In the genomic region with DNA sequence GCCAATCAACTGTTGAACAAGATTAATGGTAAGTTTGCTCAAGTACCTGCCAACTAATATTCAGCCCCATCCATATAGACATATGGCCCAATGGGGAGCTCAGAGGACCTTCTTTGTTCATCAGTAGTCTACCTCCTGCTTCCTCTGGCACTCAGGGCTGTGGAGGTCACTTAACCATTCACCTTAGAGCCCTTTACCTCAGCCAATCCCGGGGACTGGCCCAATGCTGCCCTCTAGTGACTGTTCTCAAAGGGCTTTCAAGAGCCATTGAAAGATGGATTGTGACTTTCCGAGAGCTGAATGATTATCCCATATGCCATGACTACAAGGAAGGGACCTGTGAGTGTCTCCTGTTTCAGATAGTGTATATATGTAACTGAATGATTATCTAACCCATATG, we compare ENCODE assay signal across 9 mouse cellular contexts. TPM values are rescaled to one million over a fixed set of nuclear protein-coding genes. Genes with fewer than 3 reads are reported as not detected.
DNase-seq lines count a peak whose midpoint lies in the region; ATAC-seq and TF ChIP-seq lines count a peak whose summit lies in the region.
"Had no signal": no experiment of that assay in that cellular context is flagged by ENCODE, and none has a peak within 500 bp of the region (broad histone marks: within the 10 kb centered on the region; RNA-seq: fewer than 3 reads in every experiment).

No protein-coding gene starts in this region.

- ATAC-seq in granulocyte monocyte progenitor cell, adult 5-6 weeks (replicated peaks; ENCODE audit: poor library complexity, severe bottlenecking) = peak; percentile 80

- no peaks in the 10 kb centered on the region for H3K27me3 ChIP-seq in kidney, adult 2 months (replicated peaks; ENCODE audit: control insufficient read depth, insufficient read depth, low read length)
- no peaks in the 10 kb centered on the region for H3K27me3 ChIP-seq in E14TG2a.4 (ENCODE audit: insufficient read depth, low read length)
- H3K27me3 ChIP-seq: liver, embryonic 15.5 days had no signal

- H3K36me3 ChIP-seq in kidney, adult 2 months (ENCODE audit: control insufficient read depth, insufficient read depth, low read length) = peaks cover 17% of the 10 kb centered on the region
- H3K36me3 ChIP-seq in E14TG2a.4 (ENCODE audit: insufficient read depth, low read length) = no peaks in the 10 kb centered on the region
- H3K36me3 ChIP-seq: liver, embryonic 15.5 days had no signal

- H3K9me3 ChIP-seq in E14TG2a.4 (ENCODE audit: low read length) = peaks cover 6% of the 10 kb centered on the region
- H3K9me3 ChIP-seq: liver, embryonic 15.5 days had no signal

- no peak overlapping the region for H3K4me3 ChIP-seq in kidney, adult 2 months (ENCODE audit: insufficient read depth, low read depth, low read length)
- H3K4me3 ChIP-seq in E14TG2a.4 (replicated peaks; ENCODE audit: low read length) = no peak overlapping the region
- H3K4me3 ChIP-seq in left cerebral cortex, adult 2 months = no peak overlapping the region
- H3K4me3 ChIP-seq: liver, embryonic 15.5 days had no signal

- no peak for TF ChIP-seq POLR2A in kidney, adult 2 months (IDR thresholded peaks at IDR 0.05; ENCODE audit: low read depth, low read length)

- 33% methylated on average over 2 of the region's 2 CpGs for WGBS in kidney, adult 2 months

- DNase-seq in kidney, adult 2 months = peak; percentile 72
- no peak for DNase-seq in kidney, adult 11 months
- peak; percentile 45 for DNase-seq in ZHBTc4 (ENCODE audit: low read depth, low spot score)
- DNase-seq in left cerebral cortex, adult 2 months (ENCODE audit: extremely low spot score in 1 of 2, low spot score in 2 of 2) = peak; percentile 20 to 55
- DNase-seq in testis, postnatal 10 days (ENCODE audit: low spot score) = peak; percentile 63

- H3K27ac ChIP-seq in kidney, adult 2 months (ENCODE audit: insufficient read depth, low read depth, low read length) = no peak overlapping the region
- no peak overlapping the region for H3K27ac ChIP-seq in left cerebral cortex, adult 2 months
- H3K27ac ChIP-seq: liver, embryonic 15.5 days had no signal

- TF ChIP-seq CTCF in kidney, adult 2 months (conservative IDR thresholded peaks at IDR 0.05; ENCODE audit: insufficient read depth, insufficient read length, low read depth, low read length) = peak; percentile 77
- TF ChIP-seq CTCF in E14TG2a.4 (conservative IDR thresholded peaks at IDR 0.05; ENCODE audit: low read length) = peak; percentile 60
- peak; percentile 81 for TF ChIP-seq CTCF in left cerebral cortex, adult 2 months (IDR thresholded peaks at IDR 0.05)

- intact Hi-C loops in left cerebral cortex, adult 2 months (cut with DNase I) = loop anchor here (1.0 kb wide), 1 partner anchor 197 kb away; no protein-coding TSS in a partner anchor

- H3K4me1 ChIP-seq in kidney, adult 2 months (ENCODE audit: control insufficient read depth, insufficient read depth, low read length) = no peaks in the 10 kb centered on the region
- H3K4me1 ChIP-seq in E14TG2a.4 (replicated peaks; ENCODE audit: low read depth, low read length) = no peaks in the 10 kb centered on the region; the same call in 1 of the 2 replicates
- H3K4me1 ChIP-seq: liver, embryonic 15.5 days had no signal

RNA-seq across cellular contexts. Expression of gene C9, which starts 9.4 kb away (rescaled TPM):
- not detected in 2 replicates for polyA plus RNA-seq in kidney, adult 2 months (2012; rRNA removed)
- total RNA-seq in granulocyte monocyte progenitor cell, adult 5-6 weeks (2014; fragmentation: Nextera tagmentation) = not detected in 2 replicates
- total RNA-seq in granulocyte monocyte progenitor cell, adult 5-6 weeks (2017) = not detected in 2 replicates
- total RNA-seq in left cerebral cortex, adult 2 months (2021) = not detected
- polyA plus RNA-seq: frontal cortex, adult 2 months had no signal
